ENCODE assay signal across 8 mouse cellular contexts in the genomic region with DNA sequence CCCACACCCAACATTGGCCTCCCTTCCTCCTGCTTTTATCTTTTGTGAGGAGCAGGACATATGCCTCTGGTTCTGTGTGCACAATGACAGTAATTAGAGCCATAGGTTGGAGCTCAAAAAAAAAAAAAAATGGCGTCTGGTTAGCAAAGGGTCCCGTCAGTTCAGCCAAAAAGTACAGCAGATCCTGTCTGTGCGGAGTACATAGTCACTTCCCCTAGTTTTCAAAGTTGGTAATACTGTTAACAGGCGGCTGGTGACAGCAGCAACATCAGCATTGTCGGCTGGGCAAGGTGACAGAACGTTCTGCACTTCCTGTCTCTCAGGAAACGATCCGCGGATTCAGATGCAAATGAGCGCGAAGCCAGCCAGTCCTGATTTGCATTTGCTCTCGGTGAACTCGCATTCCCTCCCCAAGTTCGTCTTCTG.
DNase-seq lines count a peak whose midpoint lies in the region; ATAC-seq lines count a peak whose summit lies in the region.

No protein-coding gene starts in this region.

- H3K4me3 ChIP-seq in forebrain, embryonic 14.5 days (ENCODE audit: low read depth, low read length): peak overlapping the region; percentile 28; the same call in 1 of the 2 replicates
- peak overlapping the region; percentile 23; the same call in 1 of the 2 replicates for H3K4me3 ChIP-seq in hindbrain, embryonic 11.5 days (ENCODE audit: low read depth, low read length)

- peak; percentile 23 for DNase-seq in urinary bladder, postnatal 14 days (ENCODE audit: low spot score)
- DNase-seq in urinary bladder, adult 2 months (ENCODE audit: low spot score): no peak
- DNase-seq in forebrain, embryonic 14.5 days (ENCODE audit: low spot score): peak; percentile 86
- DNase-seq in hindbrain, embryonic 11.5 days (ENCODE audit: low spot score): peak; percentile 61
- peak; percentile 46 to 55 for DNase-seq in left cerebral cortex, adult 18-20 months (ENCODE audit: low spot score in 2 of 2)
- DNase-seq in lung, postnatal 4 days: peak; percentile 44 to 62
- peak; percentile 33 for DNase-seq in right cerebral cortex, postnatal 14 days
- no peak for DNase-seq in urinary bladder, postnatal 25 days (ENCODE audit: low spot score)

- H3K4me2 ChIP-seq in forebrain, embryonic 14.5 days (ENCODE audit: low read length): peak overlapping the region; percentile 52
- peak overlapping the region; percentile 45 for H3K4me2 ChIP-seq in hindbrain, embryonic 11.5 days (replicated peaks; ENCODE audit: low read depth, low read length)

- peak; percentile 73 for ATAC-seq in forebrain, embryonic 14.5 days
- ATAC-seq in hindbrain, embryonic 11.5 days (ENCODE audit: low FRiP score): peak; percentile 30; the same call in 1 of the 2 replicates

- WGBS in forebrain, embryonic 14.5 days: 1% methylated on average over 14 of the region's 14 CpGs
- WGBS in hindbrain, embryonic 11.5 days: 1% methylated on average over 14 of the region's 14 CpGs

- H3K27me3 ChIP-seq in forebrain, embryonic 14.5 days (replicated peaks; ENCODE audit: control insufficient read depth, insufficient read depth, low read length): no peaks in the 10 kb centered on the region
- H3K27me3 ChIP-seq in hindbrain, embryonic 11.5 days (ENCODE audit: control insufficient read depth, insufficient read depth, low read length): no peaks in the 10 kb centered on the region

- 0 out of 2 replicates have a peak overlapping the region, but pooled peaks have one; percentile 35 for H3K9ac ChIP-seq in forebrain, embryonic 14.5 days (ENCODE audit: low read length)
- no peak overlapping the region for H3K9ac ChIP-seq in hindbrain, embryonic 11.5 days (ENCODE audit: low read depth, low read length)

- H3K36me3 ChIP-seq in forebrain, embryonic 14.5 days (ENCODE audit: control insufficient read depth, insufficient read depth, low read length): no peaks in the 10 kb centered on the region
- no peaks in the 10 kb centered on the region for H3K36me3 ChIP-seq in hindbrain, embryonic 11.5 days (ENCODE audit: control insufficient read depth, insufficient read depth, low read length)

- H3K27ac ChIP-seq in forebrain, embryonic 14.5 days (ENCODE audit: low read depth, low read length): peak overlapping the region; percentile 5; the same call in 1 of the 2 replicates
- no peak overlapping the region for H3K27ac ChIP-seq in hindbrain, embryonic 11.5 days (ENCODE audit: low read depth, low read length)

- H3K9me3 ChIP-seq in forebrain, embryonic 14.5 days (replicated peaks; ENCODE audit: control insufficient read depth, low read length): no peaks in the 10 kb centered on the region
- H3K9me3 ChIP-seq in hindbrain, embryonic 11.5 days (ENCODE audit: control insufficient read depth, low read length): no peaks in the 10 kb centered on the region

- peaks cover 8% of the 10 kb centered on the region for H3K4me1 ChIP-seq in forebrain, embryonic 14.5 days (ENCODE audit: control insufficient read depth, insufficient read depth, low read length)
- no peaks in the 10 kb centered on the region for H3K4me1 ChIP-seq in hindbrain, embryonic 11.5 days (replicated peaks; ENCODE audit: control insufficient read depth, insufficient read depth, low read length)

Comparison
In these comparisons a context has a peak if more than half of its experiments do, and no peak if none do; other contexts are left out.
1. DNase-seq: peak in urinary bladder, postnatal 14 days (single experiment), forebrain, embryonic 14.5 days (single experiment), hindbrain, embryonic 11.5 days (single experiment), left cerebral cortex, adult 18-20 months (2 of 2), lung, postnatal 4 days (2 of 2) and right cerebral cortex, postnatal 14 days (single experiment); none in urinary bladder, adult 2 months (single experiment) and urinary bladder, postnatal 25 days (single experiment).